Mouse (Mus musculus): ENCODE data around the gene Ndufa6. TPM values are rescaled to one million over a fixed set of nuclear protein-coding genes. Genes with fewer than 3 reads are reported as not detected.

The Ndufa6 gene
- total RNA-seq, 2 experiments from 2014 or later = 201 to 212 TPM

GRCm38 (mm10) chr15:82341675-82342542 is 12.2 kb downstream of the Ndufa6 start:
- DNase-seq (ENCODE audit: low spot score in 2 of 2) = no peak

GRCm38 (mm10) chr15:82341036-82341501 is 13.1 kb downstream of the Ndufa6 start:
- DNase-seq (ENCODE audit: low spot score in 2 of 2) = no peak

- DNase-seq (ENCODE audit: low spot score in 2 of 2) = no peak
Observed at GRCm38 (mm10) chr15:82340414-82341035, 13.6 kb downstream of the Ndufa6 start.

GRCm38 (mm10) chr15:82339634-82340254 is 14.4 kb downstream of the Ndufa6 start:
- DNase-seq (ENCODE audit: low spot score in 2 of 2) = no peak

- no peak for DNase-seq (ENCODE audit: low spot score in 2 of 2)
Observed at GRCm38 (mm10) chr15:82339150-82339549, 15.0 kb downstream of the Ndufa6 start.

DNA sequence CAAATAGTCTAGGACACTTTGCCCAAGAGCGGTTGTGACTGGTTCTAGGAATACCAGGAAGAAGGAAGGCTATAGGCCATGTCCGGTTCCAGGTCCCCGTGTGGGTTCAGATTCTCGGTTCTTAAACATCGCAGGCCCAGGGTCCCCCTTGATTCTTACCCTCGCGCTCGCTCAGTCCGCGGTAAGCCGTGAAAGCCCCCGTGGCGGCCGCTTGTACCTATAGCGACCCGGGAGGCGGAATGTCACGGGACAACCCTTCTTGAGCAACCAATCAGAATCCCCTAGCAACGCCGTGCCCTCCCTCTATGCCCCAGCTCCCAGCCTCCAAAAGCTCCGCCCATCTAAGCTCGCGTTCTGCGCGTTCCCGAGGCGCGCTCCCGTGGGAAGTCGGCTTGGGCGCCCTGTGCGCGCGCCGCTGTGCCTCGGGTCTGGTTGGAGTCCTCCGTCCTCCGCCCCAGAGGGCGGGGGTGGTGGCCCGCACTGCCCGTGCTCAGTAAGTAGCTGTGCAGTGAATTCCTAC is 15.5 kb downstream of the Ndufa6 start, which contains the start of the genes Naga, Pheta2 and Smdt1:
Gene Naga, minus strand, starts transcription at position 333 of the 520 bp plus-strand sequence.
Gene Pheta2, plus strand, starts transcription at position 350 of the 520 bp plus-strand sequence.
Gene Smdt1, plus strand, starts transcription at position 367 of the 520 bp plus-strand sequence.
- peak; percentile 95 to 97 for DNase-seq (ENCODE audit: low spot score in 2 of 2)

DNA sequence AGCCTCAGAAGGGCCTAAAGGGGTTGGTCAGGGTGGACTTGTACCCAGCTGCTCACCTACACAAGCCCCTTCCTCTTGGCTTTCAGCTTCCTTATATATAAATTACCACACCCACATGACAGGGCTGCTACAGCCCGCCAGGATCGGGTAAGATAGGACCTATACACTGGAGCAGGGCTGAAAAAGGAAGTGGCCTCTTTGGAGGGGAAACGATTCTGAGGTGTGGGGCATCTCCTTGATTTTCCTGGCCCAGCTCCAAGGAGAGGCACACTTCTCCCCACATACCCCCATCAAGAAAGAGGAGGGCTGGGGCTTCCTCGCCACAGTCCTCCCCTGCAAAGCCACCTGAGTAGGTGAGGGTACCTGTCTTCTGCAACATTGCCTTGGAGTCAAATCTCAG is 16.2 kb downstream of the Ndufa6 start:
- DNase-seq (ENCODE audit: low spot score in 2 of 2) = no peak

DNA sequence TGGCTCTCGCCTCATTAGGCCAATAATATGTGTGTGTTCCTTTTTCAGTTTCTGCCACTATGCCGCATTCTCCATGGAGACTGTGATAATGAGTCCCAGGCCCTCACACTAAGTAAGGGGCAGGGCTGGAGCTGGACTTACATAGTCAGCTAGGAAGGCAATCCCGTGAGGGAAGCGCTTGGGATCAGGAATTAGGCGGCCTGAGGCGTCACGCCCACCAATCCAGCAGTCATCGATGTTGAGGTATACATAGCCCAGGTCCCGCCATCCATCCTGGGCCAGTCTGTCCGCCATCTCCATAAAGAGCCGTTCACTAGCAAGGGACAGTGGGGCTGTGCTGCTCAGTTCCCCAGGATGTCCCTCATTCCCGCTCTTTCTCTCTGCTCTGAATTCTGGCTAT is 17.5 kb downstream of the Ndufa6 start:
- DNase-seq (ENCODE audit: low spot score in 2 of 2) = no peak

DNA sequence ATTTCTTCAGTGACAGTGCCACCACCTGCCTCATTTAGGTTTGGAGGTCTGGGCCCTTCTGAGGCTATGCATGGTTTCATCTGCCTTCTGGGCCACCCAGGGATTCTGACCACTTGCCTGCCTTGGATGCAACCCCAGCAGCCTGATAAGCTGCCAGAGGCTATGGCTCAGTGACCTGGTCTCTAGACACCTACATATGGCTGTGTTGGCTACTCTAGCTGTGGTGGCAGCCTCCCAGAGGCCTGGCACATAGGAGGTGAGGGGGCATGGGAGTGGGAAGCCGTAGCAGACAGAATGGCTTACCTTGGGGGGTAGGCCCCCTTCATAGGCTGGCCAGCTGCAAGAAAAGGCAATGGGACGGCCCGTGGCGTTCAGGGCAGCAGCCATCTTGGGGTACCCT is 18.9 kb downstream of the Ndufa6 start:
- DNase-seq (ENCODE audit: low spot score in 2 of 2) = no peak

DNA sequence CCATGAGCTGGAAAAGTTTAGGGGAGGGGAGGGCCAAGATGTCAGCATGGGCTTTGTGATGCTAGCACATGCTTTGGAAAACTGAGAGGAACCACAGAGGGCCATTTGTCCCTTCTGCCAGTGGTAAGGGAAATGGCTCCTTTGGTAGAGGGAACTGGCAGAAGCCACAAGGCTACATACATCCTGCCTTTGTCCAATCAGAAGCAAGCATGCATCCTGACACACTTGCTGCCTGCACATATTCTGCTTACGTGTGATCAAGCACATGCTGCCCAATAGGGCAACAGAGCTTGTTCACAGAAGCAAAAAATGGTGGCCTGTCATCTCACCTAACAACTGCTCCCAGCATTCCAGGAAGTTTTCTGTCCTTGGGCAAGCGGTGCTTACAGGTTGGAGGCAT is 28.7 kb downstream of the Ndufa6 start:
- no peak for DNase-seq (ENCODE audit: low spot score in 2 of 2)

DNA sequence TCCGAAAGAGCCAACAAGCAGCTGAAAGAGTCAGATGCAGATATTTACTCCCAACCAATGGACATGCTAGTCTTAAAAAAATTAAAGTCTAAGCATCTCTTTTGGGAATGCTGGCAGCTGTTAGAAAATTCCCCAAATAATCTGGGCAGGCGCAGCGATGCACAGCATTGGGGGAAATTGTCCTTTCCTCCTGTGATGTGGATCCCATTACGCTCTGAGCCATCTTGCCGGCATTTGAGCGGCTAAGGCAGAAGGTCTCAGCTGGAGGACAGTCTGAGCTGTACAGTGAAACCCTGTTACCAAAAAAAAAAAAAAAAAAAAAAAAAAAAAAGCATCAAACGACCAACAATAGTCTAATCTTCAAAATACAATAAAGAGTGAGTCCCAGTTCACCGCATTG is 31.9 kb downstream of the Ndufa6 start:
- DNase-seq (ENCODE audit: low spot score in 2 of 2) = no peak

DNA sequence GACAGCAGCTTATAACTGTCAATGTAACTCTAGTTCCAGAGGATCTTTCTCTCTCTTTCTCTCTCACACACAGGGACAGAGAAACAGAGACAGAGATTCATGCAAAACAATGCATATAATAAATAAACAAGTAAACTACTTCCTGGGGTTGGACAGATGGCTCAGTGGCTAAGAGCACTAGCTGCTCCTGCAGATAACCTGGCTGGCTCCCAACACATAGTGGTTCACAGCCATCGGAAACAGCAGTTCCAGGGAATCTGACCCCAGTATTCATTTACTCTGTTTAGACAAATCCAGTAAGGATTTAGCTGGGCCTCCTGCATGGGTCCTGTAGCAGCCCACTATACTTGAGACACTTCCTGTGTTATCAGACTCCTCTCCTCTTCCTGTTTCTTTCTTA is 34.5 kb downstream of the Ndufa6 start:
- DNase-seq (ENCODE audit: low spot score in 2 of 2) = no peak

GRCm38 (mm10) chr15:82317839-82318238 is 36.3 kb downstream of the Ndufa6 start:
- DNase-seq (ENCODE audit: low spot score in 2 of 2) = no peak

GRCm38 (mm10) chr15:82308416-82308815 is 45.7 kb downstream of the Ndufa6 start:
- DNase-seq (ENCODE audit: low spot score in 2 of 2) = no peak

GRCm38 (mm10) chr15:82307107-82307506 is 47.0 kb downstream of the Ndufa6 start:
- DNase-seq (ENCODE audit: low spot score in 2 of 2) = no peak

Small RNA genes within 50 kb of the gene (microRNA-seq; reads per million reads assigned to microRNA genes)
- gene Mir7684 = 0 reads per million in 2 experiments

Other genes with a start within 250 kb of the Ndufa6 start
- 10 to 100 TPM; 10.7 to 13.5 TPM for gene Ccdc134, start 226.4 kb downstream of the Ndufa6 start, total RNA-seq (2021)
- 100 to 1,000 TPM; 191 to 198 TPM for gene Srebf2, start 207.1 kb downstream of the Ndufa6 start, total RNA-seq (2021)
- 1 to 10 TPM; 2.0 to 3.1 TPM for gene Shisa8, start 141.5 kb downstream of the Ndufa6 start, total RNA-seq (2021)
- 1 to 10 TPM in 1 of 2 experiments, under 1 TPM in 1; 0.69 to 1.0 TPM for gene Tnfrsf13c, start 130.0 kb downstream of the Ndufa6 start, total RNA-seq (2021)
- 1 to 10 TPM; 6.5 to 9.0 TPM for gene Cenpm, start 109.6 kb downstream of the Ndufa6 start, total RNA-seq (2021)
- gene 1500009C09Rik, start 101.9 kb downstream of the Ndufa6 start, total RNA-seq (2021) = 10 to 100 TPM; 79.9 to 88.8 TPM
- gene Sept3, start 79.4 kb downstream of the Ndufa6 start, total RNA-seq (2021) = 100 to 1,000 TPM; 617 to 640 TPM
- gene Wbp2nl, start 55.4 kb downstream of the Ndufa6 start, total RNA-seq (2021) = under 1 TPM in 1 of 2 experiments, not detected in 1; 0.25 TPM
- 10 to 100 TPM; 36.9 to 43.3 TPM for gene Naga, start 15.4 kb downstream of the Ndufa6 start, total RNA-seq (2021)
- 1 to 10 TPM in 1 of 2 experiments, under 1 TPM in 1; 0.80 to 1.1 TPM for gene Pheta2, start 15.4 kb downstream of the Ndufa6 start, total RNA-seq (2021)
- gene Smdt1, start 15.4 kb downstream of the Ndufa6 start, total RNA-seq (2021) = 100 to 1,000 TPM; 158 to 179 TPM
- gene Cyp2d22, start 25.9 kb upstream of the Ndufa6 start, total RNA-seq (2021) = 10 to 100 TPM; 18.8 to 19.5 TPM
- gene Cyp2d11, start 39.7 kb upstream of the Ndufa6 start, total RNA-seq (2021) = not detected
- gene Cyp2d10, start 52.9 kb upstream of the Ndufa6 start, total RNA-seq (2021) = under 1 TPM in 1 of 2 experiments, not detected in 1; 0.40 TPM
- not detected for gene Cyp2d9, start 79.1 kb upstream of the Ndufa6 start, total RNA-seq (2021)
- gene Cyp2d12, start 200.8 kb upstream of the Ndufa6 start, total RNA-seq (2021) = not detected

Measured in layer of hippocampus, postnatal 10 days (tissue).